Mouse (Mus musculus) brain, embryonic 14.5 days (tissue): ENCODE measurements around the gene Capn15. TPM values are rescaled to one million over a fixed set of nuclear protein-coding genes. Genes with fewer than 3 reads are reported as not detected.

Experiments
- DNase-seq: peaks from one replicate; pipeline ENCODE4 v3.0.0-alpha.2; 2011; ENCODE audit warnings: low read depth
- CTCF ChIP-seq: fragments of 200-500 bp; IDR thresholded peaks from 2 replicates; pipeline ENCODE4 v1.5.1; 2012; ENCODE audit warnings: inconsistent platforms, mild to moderate bottlenecking, moderate library complexity, borderline replicate concordance; ENCODE audit not compliant: insufficient read depth, insufficient read length; ENCODE audit errors: extremely low read depth
- POLR2A ChIP-seq: fragments of 200-500 bp; IDR thresholded peaks from 2 replicates; pipeline ENCODE4 v1.6.1; 2012; ENCODE audit warnings: mild to moderate bottlenecking, inconsistent platforms, borderline replicate concordance; ENCODE audit not compliant: poor library complexity, insufficient read depth, insufficient read length, severe bottlenecking; ENCODE audit errors: extremely low read depth
- polyA plus RNA-seq: library from polyadenylated mRNA; depleted of rRNA; stranded (reverse); fragments of >200 nt; gene quantifications from 2 replicates; pipeline ENCODE4 v1.2.3, GENCODE M21; 2012

Capn15 gene
- polyA plus RNA-seq, 1 experiment: 50.5 TPM

DNA sequence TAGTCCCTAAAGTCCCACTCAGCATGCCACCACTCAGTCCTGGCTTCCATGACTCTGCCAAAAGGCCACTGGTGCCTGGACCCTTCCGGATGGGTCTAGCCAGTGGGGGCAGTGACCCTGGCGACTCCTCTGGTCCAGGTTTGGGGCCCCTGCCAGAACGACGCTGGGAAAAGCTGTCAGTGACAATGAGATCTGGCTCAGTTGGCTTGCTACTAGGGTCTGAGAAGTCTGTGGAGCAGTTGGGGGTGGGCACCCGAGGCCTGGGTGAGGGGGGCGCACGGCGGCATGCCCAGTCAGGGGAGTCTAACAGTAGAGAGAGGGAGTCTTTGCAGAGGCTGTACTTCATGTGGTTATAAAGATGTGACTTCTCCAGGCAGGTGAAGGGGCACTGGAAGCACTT, 37.5 kb downstream of the Capn15 start:
- DNase-seq: no peak
- TF ChIP-seq CTCF: no peak
- no peak for TF ChIP-seq POLR2A

DNA sequence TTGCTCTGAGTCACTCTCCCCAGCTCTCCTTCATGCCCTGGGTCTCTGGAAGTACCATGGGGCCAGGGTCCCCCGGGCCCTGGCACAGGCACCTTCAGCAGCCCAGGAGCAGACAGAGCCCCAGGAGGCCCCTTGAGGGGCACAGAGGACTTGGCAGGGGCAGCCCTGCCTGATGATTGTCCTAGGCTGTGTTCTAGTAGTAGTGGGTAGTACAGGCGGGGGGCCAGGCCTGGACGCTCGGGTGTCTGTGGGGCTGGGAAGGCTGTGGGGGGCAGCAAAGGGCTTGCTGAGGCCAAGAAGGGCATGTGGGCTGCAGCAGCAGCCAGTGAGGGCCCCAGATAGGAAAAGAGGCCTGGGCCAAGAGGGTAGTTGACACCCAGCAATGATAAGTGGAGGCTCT, 38.0 kb downstream of the Capn15 start:
- DNase-seq: no peak

DNA sequence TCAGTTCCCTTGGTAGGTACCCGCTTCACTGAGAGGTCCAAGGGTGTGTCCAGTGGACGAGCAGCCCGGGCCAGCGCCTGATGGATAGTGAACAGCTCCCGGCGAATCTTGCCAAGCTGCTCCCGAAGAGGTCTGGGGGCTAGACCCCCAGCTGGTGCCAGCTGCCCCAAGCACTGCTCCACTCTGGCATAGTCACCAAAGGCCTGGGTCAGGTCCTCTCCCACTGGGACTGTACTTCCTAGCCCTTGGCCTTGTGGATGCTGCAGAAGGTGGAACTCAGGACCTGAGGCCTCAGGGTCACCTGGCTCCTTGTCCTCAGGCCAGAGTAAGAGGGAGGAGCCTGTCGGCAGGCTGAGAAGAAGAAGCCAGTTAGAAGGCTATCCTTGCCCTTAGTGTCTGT, 38.7 kb downstream of the Capn15 start:
- TF ChIP-seq CTCF (no peak), POLR2A (no peak)
- DNase-seq: no peak

More for the DNA sequence above, 38.0 kb downstream of the Capn15 start:
- no peak for TF ChIP-seq CTCF
- no peak for TF ChIP-seq POLR2A

DNA sequence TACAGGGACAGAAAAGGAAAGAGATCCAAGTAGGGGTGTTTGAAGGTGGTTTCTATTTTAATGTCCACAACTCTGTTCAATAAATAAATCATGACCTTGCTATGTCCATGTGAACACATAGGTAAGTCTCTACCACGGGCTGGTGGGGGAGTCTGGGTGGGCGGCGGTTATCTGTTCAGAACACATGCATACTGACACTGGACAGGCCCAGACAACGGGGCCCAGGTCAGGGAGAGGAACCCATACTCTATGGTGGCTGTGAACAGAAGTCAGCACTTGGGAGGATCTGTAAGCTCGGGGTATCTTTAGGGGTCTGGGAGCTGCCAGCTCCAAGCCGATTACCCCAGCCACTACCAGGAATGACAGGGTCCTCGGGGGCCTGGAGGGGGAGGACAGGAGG, 39.2 kb downstream of the Capn15 start:
- DNase-seq: no peak
- TF ChIP-seq POLR2A: no peak
- no peak for TF ChIP-seq CTCF

DNA sequence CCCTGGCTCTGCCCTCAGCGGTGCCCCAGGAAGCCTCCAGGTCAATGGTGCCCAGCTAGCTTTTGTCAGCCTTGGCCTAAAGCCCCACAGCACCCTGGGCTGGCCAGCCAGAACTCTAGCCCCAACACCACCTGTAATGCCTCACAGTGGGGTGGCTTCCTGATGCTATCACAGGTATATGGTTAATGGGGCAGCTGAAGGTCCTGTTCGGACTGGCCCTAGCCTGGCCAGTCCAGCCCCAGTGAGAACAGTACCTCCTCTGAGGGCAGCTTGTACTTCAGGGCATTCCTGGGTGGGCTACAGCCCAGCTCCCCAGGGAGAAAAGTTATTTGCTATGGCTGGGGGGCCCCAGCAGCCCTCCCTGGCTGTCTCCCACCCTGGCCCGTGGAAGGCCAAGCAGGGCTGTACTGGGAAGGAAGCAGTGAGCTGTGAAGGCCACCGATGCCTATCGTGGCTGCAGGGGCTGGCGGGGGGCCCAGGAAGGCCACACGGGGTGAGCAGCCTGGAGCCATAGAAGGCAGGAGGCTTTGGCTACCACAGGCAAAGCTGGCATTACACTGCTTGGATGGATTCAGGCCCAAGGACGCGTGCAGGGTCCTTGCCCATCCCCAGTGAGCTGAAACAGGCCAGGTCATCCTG, 40.0 kb downstream of the Capn15 start:
- TF ChIP-seq POLR2A (no peak), CTCF (no peak)

DNA sequence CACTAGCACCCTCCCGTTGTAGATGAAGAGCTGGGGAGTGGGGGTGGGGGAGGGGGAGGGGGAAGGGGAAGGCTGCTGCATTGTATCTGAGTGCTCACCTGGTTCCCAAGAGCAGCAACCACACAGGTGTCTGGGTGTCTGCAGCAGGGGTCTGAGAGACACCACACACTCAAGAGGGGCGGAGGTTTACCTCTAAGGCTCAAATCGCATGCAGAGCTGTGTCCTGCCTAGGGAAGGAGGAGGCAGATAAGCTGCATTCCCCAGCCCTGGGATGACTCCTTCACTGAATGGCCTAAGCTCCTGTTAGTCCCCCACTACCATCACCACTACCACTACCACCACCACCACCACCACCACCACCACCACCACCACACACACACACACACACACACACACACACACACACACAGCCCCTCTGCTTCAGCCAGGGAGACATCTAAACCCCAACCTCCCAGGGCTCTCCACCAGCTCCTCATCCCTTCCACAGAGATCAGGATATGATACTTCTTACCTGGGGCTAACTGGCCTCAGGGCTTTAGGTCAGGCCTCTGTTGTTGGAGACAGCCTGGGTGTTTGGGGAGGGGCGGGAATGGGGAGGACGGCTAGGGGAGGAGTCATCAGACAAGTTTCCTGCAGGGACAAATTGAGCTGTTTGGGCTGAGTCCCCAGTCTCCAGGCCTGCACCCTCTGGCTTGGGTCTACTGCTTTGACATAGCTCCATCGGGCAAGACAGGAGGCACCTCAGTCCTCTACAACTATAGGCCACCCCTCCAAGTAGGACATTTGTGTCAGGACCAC, 41.0 kb downstream of the Capn15 start, which contains the start of the genes Pigq and Nhlrc4:
Pigq (minus strand) TSS at position 571 of the 798 bp plus-strand sequence.
Nhlrc4 (minus strand) TSS at position 596 of the 798 bp plus-strand sequence.
- DNase-seq: no peak
- TF ChIP-seq POLR2A (no peak), CTCF (no peak)

More for the DNA sequence above, 40.0 kb downstream of the Capn15 start:
- DNase-seq: no peak

DNA sequence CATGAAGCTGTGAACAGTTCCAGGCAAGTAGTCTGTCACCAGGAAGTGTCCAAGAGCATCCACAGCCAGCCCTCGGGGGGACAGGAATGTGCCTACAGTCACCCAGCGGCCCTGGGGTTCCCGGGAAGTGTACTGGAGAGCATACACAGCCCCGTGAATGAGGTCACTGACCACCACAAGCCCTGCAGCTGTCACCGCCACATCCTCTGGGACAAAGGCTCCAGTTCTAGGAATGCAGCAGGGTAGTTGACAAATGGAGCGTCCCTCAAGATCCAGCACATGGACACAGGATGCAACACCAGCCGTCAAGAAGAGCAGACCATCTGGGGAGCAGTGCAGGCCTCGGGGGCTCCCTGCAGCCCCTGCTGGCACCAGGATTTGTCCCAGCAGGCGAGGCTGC, 41.8 kb downstream of the Capn15 start:
- no peak for DNase-seq
- TF ChIP-seq CTCF (no peak), POLR2A (no peak)

DNA sequence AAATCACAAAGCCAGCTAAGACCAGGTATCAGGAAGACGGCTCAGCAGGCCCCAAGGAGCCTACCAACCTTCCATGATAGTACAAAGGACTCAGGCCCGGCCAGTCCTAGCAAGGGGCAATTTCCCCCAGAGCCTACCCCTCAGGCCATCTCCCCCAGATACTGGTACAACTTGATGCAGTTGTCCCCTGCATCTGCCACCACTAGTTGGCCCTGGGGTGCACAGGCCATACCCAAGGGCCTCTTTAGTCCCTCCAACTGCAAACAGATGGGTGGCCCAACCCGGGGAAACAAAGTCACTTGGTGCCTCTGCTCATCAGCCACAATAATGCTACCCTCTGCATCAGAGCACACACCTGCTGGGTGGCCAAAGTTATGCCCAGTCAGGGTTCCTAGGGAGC, 42.4 kb downstream of the Capn15 start:
- DNase-seq: no peak
- TF ChIP-seq POLR2A (no peak), CTCF (no peak)

DNA sequence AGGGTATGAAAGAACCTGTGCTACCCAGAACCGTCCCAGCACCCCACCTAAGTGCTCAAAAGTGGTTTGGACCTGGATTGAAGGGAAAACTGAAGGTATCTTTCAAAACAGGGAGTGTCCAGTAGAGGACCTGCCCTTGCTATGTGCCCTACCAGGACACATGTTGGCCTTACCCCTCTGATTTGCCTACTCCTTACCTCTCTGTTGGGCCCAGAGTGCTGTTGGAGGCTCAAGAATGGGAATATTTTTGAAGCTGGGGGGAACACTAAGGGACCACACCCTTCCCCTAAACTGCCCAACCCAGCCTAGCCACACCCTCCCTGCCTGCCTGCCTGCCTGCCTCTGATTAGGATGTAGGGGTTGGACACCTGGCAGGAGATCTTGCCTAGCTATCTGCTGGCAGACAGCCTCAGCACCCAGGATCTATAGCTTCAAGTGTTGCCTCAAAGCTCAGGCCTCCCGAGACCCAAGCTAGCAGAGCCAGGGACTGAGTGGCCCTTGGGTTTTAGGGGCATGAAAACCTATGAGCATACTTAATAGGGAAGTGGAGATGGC, 42.9 kb downstream of the Capn15 start:
- no peak for DNase-seq
- no peak for TF ChIP-seq POLR2A
- no peak for TF ChIP-seq CTCF

DNA sequence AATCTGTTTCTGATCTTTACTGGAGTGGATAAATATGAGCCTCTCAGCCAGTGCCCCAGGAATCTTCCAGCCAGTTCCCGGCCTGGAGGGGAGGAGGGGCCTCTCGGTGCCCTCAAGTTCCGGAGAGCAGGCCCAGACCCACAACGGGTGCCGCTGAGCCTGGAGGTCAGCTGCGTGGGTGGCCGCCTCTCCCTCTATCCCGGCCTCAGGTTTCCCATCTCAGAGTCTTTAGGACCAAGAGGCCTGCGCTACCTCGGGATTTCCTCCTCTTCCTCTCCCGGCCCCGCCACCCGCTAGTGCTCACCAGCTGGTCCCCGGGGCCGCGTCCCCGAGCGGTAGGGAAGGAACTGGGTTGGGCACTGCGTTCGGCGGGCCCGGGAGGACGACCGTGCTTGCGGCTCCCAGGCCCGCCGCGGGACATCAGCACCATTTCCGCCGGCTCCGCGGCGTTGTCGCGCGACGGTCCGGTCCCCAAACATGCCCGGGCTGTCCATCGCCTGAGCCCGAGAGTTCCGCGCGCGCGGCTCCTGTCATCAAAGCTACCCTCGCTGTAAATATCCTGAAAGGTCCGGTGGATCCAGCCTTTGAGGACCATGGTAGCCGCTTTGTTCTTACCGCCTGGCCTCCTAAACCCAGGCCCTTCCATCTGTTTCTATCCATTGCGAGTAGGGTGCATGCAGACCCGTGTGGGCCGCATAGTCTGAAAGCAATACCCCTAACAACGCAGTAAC, 43.9 kb downstream of the Capn15 start:
- TF ChIP-seq POLR2A (peak; percentile 82), CTCF (no peak)
- peak; percentile 90 for DNase-seq

DNA sequence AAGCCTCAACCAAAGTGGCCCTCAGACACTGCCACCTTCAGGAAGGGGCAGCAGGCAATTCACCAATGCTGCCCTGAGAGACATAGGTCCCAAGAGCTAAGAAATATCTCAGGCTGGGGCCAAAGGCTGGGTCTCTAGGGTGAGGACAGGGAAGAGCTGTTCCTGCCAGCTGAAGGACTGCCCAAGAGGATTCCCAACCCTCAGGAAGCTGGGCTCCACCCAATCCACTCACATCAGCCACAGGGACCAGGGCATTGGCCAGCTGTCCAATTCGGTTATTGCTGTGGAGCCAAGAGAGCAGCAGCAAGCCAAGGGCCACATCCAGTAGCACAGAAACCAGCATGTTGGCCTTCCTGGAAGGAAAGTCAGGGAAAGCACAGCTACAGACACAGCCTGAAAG, 51.1 kb downstream of the Capn15 start:
- TF ChIP-seq CTCF: no peak
- no peak for TF ChIP-seq POLR2A
- no peak for DNase-seq

DNA sequence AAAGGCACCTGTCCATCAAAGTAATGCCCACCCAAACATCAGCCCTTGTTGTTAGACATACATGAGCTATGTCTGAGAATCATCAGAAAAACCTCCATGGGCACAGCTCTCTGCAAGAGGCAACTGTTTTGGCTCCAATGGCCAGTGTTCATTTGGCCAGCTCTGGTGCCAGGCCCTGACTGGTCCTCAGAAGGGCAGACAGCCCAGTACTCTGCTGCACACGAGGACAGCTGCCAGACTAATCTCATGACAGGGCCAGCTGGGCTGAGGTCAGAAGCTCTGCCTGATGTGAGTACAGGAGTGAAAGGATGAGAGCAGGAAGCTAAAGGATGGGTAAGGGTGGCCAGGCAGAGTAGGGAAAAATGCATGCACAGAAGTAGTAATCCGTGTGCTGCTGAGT, 60.2 kb downstream of the Capn15 start:
- TF ChIP-seq CTCF: no peak
- TF ChIP-seq POLR2A: no peak
- DNase-seq: no peak

DNA sequence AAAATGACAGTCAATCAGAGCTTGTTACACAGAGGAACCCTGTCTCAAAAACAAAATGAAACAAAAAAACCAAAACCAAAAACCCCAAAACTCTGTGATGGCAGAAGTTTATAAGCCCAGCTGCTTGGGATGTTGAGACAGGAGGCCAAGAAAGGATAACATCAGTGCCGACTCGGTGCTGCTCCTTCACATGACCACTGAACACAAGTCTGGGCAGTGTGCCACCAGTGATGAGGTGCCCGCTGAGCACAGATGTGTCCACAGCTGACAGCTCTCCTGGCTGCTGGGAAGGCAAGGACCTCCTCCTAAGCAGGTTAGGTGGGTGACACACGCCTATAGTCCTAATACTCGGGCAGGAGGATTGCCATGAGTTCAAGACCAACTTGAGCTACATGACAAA, 63.5 kb downstream of the Capn15 start:
- no peak for DNase-seq

More for the DNA sequence above, 63.5 kb downstream of the Capn15 start:
- TF ChIP-seq POLR2A: no peak
- no peak for TF ChIP-seq CTCF
